Mouse (Mus musculus) CH12.LX (cell line): Measurements from ENCODE around the gene Synpo2. TPM values are rescaled to one million over a fixed set of nuclear protein-coding genes. Genes with fewer than 3 reads are reported as not detected.

Experiments
- DNase-seq: peaks from one replicate; pipeline ENCODE4 v3.0.0-alpha.2; 2013; ENCODE audit errors: extremely low read depth
- H3K27ac ChIP-seq: 2 replicates; pipeline ENCODE4 v1.5.1; 2012; ENCODE audit warnings: low read depth, mild to moderate bottlenecking, control low read depth, moderate library complexity; ENCODE audit not compliant: insufficient read depth
- H3K27me3 ChIP-seq: replicated peaks from 2 replicates; pipeline ENCODE3; 2012; ENCODE audit warnings: inconsistent platforms
- H3K36me3 ChIP-seq, 2 experiments: replicated peaks in 1 of 2; 2 replicates each; pipeline versions ENCODE3 to v1.6.1; 2012; ENCODE audit warnings: inconsistent platforms in 1 of 2, low read length in 1 of 2, mild to moderate bottlenecking in 1 of 2, mixed read lengths in 1 of 2, moderate library complexity in 1 of 2; ENCODE audit not compliant: control insufficient read depth in 1 of 2, insufficient read depth in 1 of 2
- H3K4me1 ChIP-seq, 2 experiments: 2 replicates each; pipeline ENCODE4 v1.6.1; 2012; ENCODE audit warnings: inconsistent platforms in 1 of 2, moderate library complexity in 1 of 2; ENCODE audit not compliant: insufficient read depth in 2 of 2, control insufficient read depth in 1 of 2
- H3K4me2 ChIP-seq: 2 replicates; pipeline ENCODE4 v1.6.1; 2012; ENCODE audit warnings: low read depth, mild to moderate bottlenecking, control low read depth; ENCODE audit not compliant: poor library complexity, insufficient read depth, severe bottlenecking
- H3K4me3 ChIP-seq, 3 experiments: fragments of 150-350 bp in 1 of 3; sonication (generic) in 1 of 3; replicated peaks in 1 of 3; 2 replicates each; pipeline versions ENCODE3 to v1.5.1; 2011 to 2012; ENCODE audit warnings: low read depth in 2 of 3, low read length in 2 of 3, mild to moderate bottlenecking in 2 of 3, moderate library complexity in 2 of 3, control low read depth in 1 of 3, improper control_type of control experiment in 1 of 3, inconsistent platforms in 1 of 3, mixed read lengths in 1 of 3; ENCODE audit not compliant: poor library complexity in 1 of 3
- H3K79me2 ChIP-seq: replicated peaks from 2 replicates; pipeline ENCODE4 v1.6.1; 2012; ENCODE audit warnings: mild to moderate bottlenecking, moderate library complexity; ENCODE audit not compliant: control insufficient read depth, poor library complexity, insufficient read depth, severe bottlenecking; ENCODE audit errors: extremely low read depth
- H3K9ac ChIP-seq: 2 replicates; pipeline ENCODE4 v1.6.1; 2012; ENCODE audit warnings: low read depth, mild to moderate bottlenecking, control low read depth, moderate library complexity; ENCODE audit not compliant: insufficient read depth
- H3K9me3 ChIP-seq: replicated peaks from 2 replicates; pipeline ENCODE3; 2012; ENCODE audit warnings: low read length, inconsistent platforms, mixed read lengths
- CTCF ChIP-seq, 2 experiments: IDR thresholded peaks in 1 of 2; conservative IDR thresholded peaks in 1 of 2; 2 replicates each; pipeline ENCODE4 v1.5.1; 2011 to 2012; ENCODE audit warnings: low read depth in 2 of 2, low read length in 2 of 2, improper control_type of control experiment in 1 of 2, inconsistent platforms in 1 of 2, mild to moderate bottlenecking in 1 of 2, moderate library complexity in 1 of 2
- E2F4 ChIP-seq: IDR thresholded peaks from 2 replicates; pipeline ENCODE4 v1.6.1; 2011; ENCODE audit warnings: low read depth, low read length, improper control_type of control experiment; ENCODE audit not compliant: insufficient replicate concordance
- GABPA ChIP-seq: IDR thresholded peaks from 2 replicates; pipeline ENCODE4 v1.6.1; 2012; ENCODE audit warnings: low read depth, low read length, improper control_type of control experiment, inconsistent platforms; ENCODE audit not compliant: insufficient replicate concordance
- IRF4 ChIP-seq: IDR thresholded peaks from 2 replicates; pipeline ENCODE4 v1.6.1; 2014; ENCODE audit warnings: low read depth, mild to moderate bottlenecking, inconsistent platforms, low read length, improper control_type of control experiment
- JUND ChIP-seq: conservative IDR thresholded peaks from 2 replicates; pipeline ENCODE4 v1.6.1; 2011; ENCODE audit warnings: low read depth, low read length, improper control_type of control experiment
- MAFK ChIP-seq: IDR thresholded peaks from 2 replicates; pipeline ENCODE4 v1.6.1; 2011; ENCODE audit warnings: low read length, improper control_type of control experiment; ENCODE audit not compliant: insufficient replicate concordance
- MAX ChIP-seq: IDR thresholded peaks from 2 replicates; pipeline ENCODE4 v1.6.1; 2011; ENCODE audit warnings: low read length, improper control_type of control experiment
- MAZ ChIP-seq: IDR thresholded peaks from 2 replicates; pipeline ENCODE4 v1.6.1; 2012; ENCODE audit warnings: low read depth, mild to moderate bottlenecking, inconsistent platforms, low read length, improper control_type of control experiment, moderate library complexity
- MEF2A ChIP-seq: IDR thresholded peaks from 2 replicates; pipeline ENCODE4 v1.6.1; 2014; ENCODE audit warnings: low read depth, mild to moderate bottlenecking, inconsistent platforms, low read length, improper control_type of control experiment, borderline replicate concordance
- NELFE ChIP-seq: IDR thresholded peaks from 2 replicates; pipeline ENCODE4 v1.6.1; 2011; ENCODE audit warnings: low read depth, low read length, improper control_type of control experiment
- POLR2A ChIP-seq: IDR thresholded peaks from 2 replicates; pipeline ENCODE4 v1.6.1; 2011; ENCODE audit warnings: low read depth, mild to moderate bottlenecking, improper control_type of control experiment, low read length
- RAD21 ChIP-seq: IDR thresholded peaks from 2 replicates; pipeline ENCODE4 v1.6.1; 2011; ENCODE audit warnings: low read depth, mild to moderate bottlenecking, low read length, improper control_type of control experiment, moderate library complexity
- SMC3 ChIP-seq: IDR thresholded peaks from 2 replicates; pipeline ENCODE4 v1.6.1; 2011; ENCODE audit warnings: low read depth, low read length, improper control_type of control experiment
- UBTF ChIP-seq: IDR thresholded peaks from 2 replicates; pipeline ENCODE4 v1.6.1; 2012; ENCODE audit warnings: low read depth, mild to moderate bottlenecking, inconsistent platforms, low read length, improper control_type of control experiment, moderate library complexity
- ZMIZ1 ChIP-seq: IDR thresholded peaks from 2 replicates; pipeline ENCODE4 v1.6.1; 2012; ENCODE audit warnings: low read depth, mild to moderate bottlenecking, inconsistent platforms, low read length, improper control_type of control experiment
- dilution Hi-C: fragments of 300-500 bp; cut with MboI; formaldehyde crosslinking; loops from 2 replicates; pipeline ENCODE4 v1.14.3; 2020; ENCODE audit warnings: low sequenced_read_pairs; ENCODE audit not compliant: extremely low pct_unique_long_range_greater_than_20kb, extremely low pct_ligation_motif_present
- in situ Hi-C: fragments of 300-500 bp; cut with MboI; formaldehyde crosslinking; loops from 3 replicates; pipeline ENCODE4 v1.14.3; 2019; ENCODE audit warnings: low sequenced_read_pairs, low pct_ligation_motif_present, low pct_unique_long_range_greater_than_20kb, mixed read lengths
- polyA plus RNA-seq: library from polyadenylated mRNA; unstranded; fragments of >175 nt; gene quantifications from 2 replicates; pipeline ENCODE4 v1.2.1, GENCODE M21; 2012; ENCODE audit warnings: low read depth; ENCODE audit not compliant: insufficient read length
- total RNA-seq, 2 experiments: library from RNA; depleted of rRNA; stranded (reverse); fragments of 300-350 nt in 1 of 2; fragments of >200 nt in 1 of 2; gene quantifications; 2 replicates each; pipeline ENCODE4 v1.2.3; 2012 to 2014

Synpo2 gene
- total and polyA plus RNA-seq, 3 experiments, result 0.13 to 1.1 (median 0.13) TPM

GRCm38 (mm10) chr3:123152911-123153310, 83.0 kb downstream of the Synpo2 start:
- peaks cover 3 to 26% of the 10 kb centered on the region in 2 experiments; a peak in 3 of 4 replicates for H3K4me1 ChIP-seq
- dilution Hi-C loops, result no loop called here
- no peaks in the 10 kb centered on the region for H3K9me3 ChIP-seq
- H3K36me3 ChIP-seq, result no peaks in the 10 kb centered on the region
- no peaks in the 10 kb centered on the region for H3K27me3 ChIP-seq
- no peaks in the 10 kb centered on the region for H3K79me2 ChIP-seq
- H3K27ac ChIP-seq, result no peak overlapping the region
- in situ Hi-C loops, result loop anchor here (10.0 kb wide), 1 partner anchor 218 kb away; no protein-coding TSS in a partner anchor
- TF ChIP-seq MAZ (no peak), POLR2A (no peak), IRF4 (no peak), E2F4 (no peak)
- no peak overlapping the region for H3K4me2 ChIP-seq
- DNase-seq, result no peak
- H3K9ac ChIP-seq, result no peak overlapping the region
- H3K4me3 ChIP-seq, result no peak overlapping the region

GRCm38 (mm10) chr3:123150523-123151135, 85.3 kb downstream of the Synpo2 start:
- no peak for DNase-seq
- Histone ChIP-seq H3K9ac (no peak overlapping the region), H3K9me3 (no peaks in the 10 kb centered on the region), H3K4me1 (peaks cover 3 to 26% of the 10 kb centered on the region in 2 experiments; a peak in 3 of 4 replicates), H3K27me3 (no peaks in the 10 kb centered on the region), H3K36me3 (no peaks in the 10 kb centered on the region), H3K4me2 (no peak overlapping the region), H3K79me2 (no peaks in the 10 kb centered on the region), H3K4me3 (no peak overlapping the region), H3K27ac (no peak overlapping the region)
- dilution Hi-C loops (no loop called here), in situ Hi-C loops (loop anchor here (10.0 kb wide), 1 partner anchor 216 kb away; no protein-coding TSS in a partner anchor)
- no peak for TF ChIP-seq SMC3
- no peak for TF ChIP-seq MAZ
- no peak for TF ChIP-seq NELFE
- TF ChIP-seq CTCF (conservative IDR thresholded peaks at IDR 0.05 in 1 of 2, IDR thresholded peaks at IDR 0.05 in 1 of 2; ENCODE audit: low read depth in 2 of 2, low read length in 2 of 2), result no peak
- TF ChIP-seq MAFK, result no peak
- TF ChIP-seq GABPA, result no peak
- TF ChIP-seq UBTF, result no peak
- no peak for TF ChIP-seq MAX
- TF ChIP-seq JUND, result no peak
- no peak for TF ChIP-seq ZMIZ1
- TF ChIP-seq MEF2A, result no peak
- no peak for TF ChIP-seq RAD21
